Mouse (Mus musculus): ENCODE results near the gene Cradd. TPM values are rescaled to one million over a fixed set of nuclear protein-coding genes. Genes with fewer than 3 reads are reported as not detected.

Gene Cradd
- polyA plus RNA-seq, 1 experiment from 2014 or later, result 15.6 TPM

- no peak for DNase-seq
- ATAC-seq (ENCODE audit: insufficient read depth), result no peak
- H3K4me2 ChIP-seq, result no peak overlapping the region
- H3K9me3 ChIP-seq (ENCODE audit: low read depth, low read length), result no peaks in the 10 kb centered on the region
- no peak overlapping the region for H3K9ac ChIP-seq
- no peaks in the 10 kb centered on the region for H3K4me1 ChIP-seq (ENCODE audit: insufficient read depth)
- H3K27ac ChIP-seq (ENCODE audit: low read depth), result no peak overlapping the region
- H3K27me3 ChIP-seq (ENCODE audit: insufficient read depth, low read length), result no peaks in the 10 kb centered on the region
- no peak for TF ChIP-seq CTCF (IDR thresholded peaks at IDR 0.05; ENCODE audit: low read depth)
- 77% methylated on average over 7 of the region's 7 CpGs for WGBS
- H3K36me3 ChIP-seq (ENCODE audit: insufficient read depth), result no peaks in the 10 kb centered on the region
- H3K4me3 ChIP-seq (ENCODE audit: low read depth, low read length), result no peak overlapping the region
These were observed 113.1 kb downstream of the Cradd start for GRCm38 (mm10) chr10:95210664-95211372.

DNA sequence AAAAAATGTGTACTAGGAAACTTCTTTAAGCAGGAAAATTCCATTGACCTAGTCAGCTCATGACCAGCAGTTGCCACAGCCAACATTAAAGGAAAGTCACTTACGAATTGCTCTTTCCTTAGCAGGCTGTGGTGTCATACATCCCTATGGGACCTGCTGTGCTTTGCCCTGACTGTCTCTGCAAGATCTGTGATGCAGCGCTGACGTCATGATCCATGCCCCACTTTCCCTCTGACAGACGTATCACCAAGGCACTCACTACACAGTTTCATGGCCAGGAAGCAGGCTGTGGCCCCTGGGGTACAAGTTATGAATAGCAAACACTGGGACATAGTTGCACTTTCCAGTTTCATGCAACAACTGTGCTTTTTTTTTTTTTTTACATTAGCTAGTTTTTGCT, 113.8 kb downstream of the Cradd start:
- DNase-seq (no peak), ATAC-seq (ENCODE audit: insufficient read depth) (no peak)
- WGBS, result 71% methylated on average over 4 of the region's 4 CpGs
- TF ChIP-seq CTCF (IDR thresholded peaks at IDR 0.05; ENCODE audit: low read depth), result no peak
- Histone ChIP-seq H3K4me3 (ENCODE audit: low read depth, low read length) (no peak overlapping the region), H3K4me1 (ENCODE audit: insufficient read depth) (no peaks in the 10 kb centered on the region), H3K27me3 (ENCODE audit: insufficient read depth, low read length) (no peaks in the 10 kb centered on the region), H3K27ac (ENCODE audit: low read depth) (no peak overlapping the region), H3K36me3 (ENCODE audit: insufficient read depth) (no peaks in the 10 kb centered on the region), H3K4me2 (no peak overlapping the region), H3K9me3 (ENCODE audit: low read depth, low read length) (no peaks in the 10 kb centered on the region), H3K9ac (no peak overlapping the region)

- no peak overlapping the region for H3K4me2 ChIP-seq
- no peak overlapping the region for H3K27ac ChIP-seq (ENCODE audit: low read depth)
- no peak overlapping the region for H3K9ac ChIP-seq
- H3K27me3 ChIP-seq (ENCODE audit: insufficient read depth, low read length), result no peaks in the 10 kb centered on the region
- no peak for TF ChIP-seq CTCF (IDR thresholded peaks at IDR 0.05; ENCODE audit: low read depth)
- 88% methylated on average over 8 of the region's 8 CpGs for WGBS
- H3K9me3 ChIP-seq (ENCODE audit: low read depth, low read length), result no peaks in the 10 kb centered on the region
- DNase-seq (no peak), ATAC-seq (ENCODE audit: insufficient read depth) (no peak)
- no peaks in the 10 kb centered on the region for H3K4me1 ChIP-seq (ENCODE audit: insufficient read depth)
- H3K4me3 ChIP-seq (ENCODE audit: low read depth, low read length), result no peak overlapping the region
- no peaks in the 10 kb centered on the region for H3K36me3 ChIP-seq (ENCODE audit: insufficient read depth)
These were observed 116.5 kb downstream of the Cradd start for GRCm38 (mm10) chr10:95207423-95207822.

DNA sequence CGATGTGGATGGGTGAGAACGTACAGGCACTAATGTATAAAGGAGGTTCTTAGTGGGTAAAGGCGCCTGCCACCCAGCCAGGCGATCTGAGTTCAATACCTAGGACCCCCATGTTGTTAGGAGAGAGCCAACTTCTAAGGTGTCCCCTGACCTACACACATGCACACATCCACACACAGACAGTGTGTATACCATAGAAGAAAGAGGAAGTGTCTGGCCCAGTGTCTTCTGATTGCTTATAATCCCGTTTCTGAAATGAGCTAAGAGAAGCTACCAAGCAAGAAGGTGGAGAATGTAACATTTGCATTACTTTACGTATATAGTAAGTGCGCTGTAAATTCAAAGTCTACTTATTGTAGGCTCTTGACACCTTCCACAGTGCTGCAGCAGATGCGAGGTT, 122.4 kb downstream of the Cradd start:
- Histone ChIP-seq H3K9me3 (ENCODE audit: low read depth, low read length) (no peaks in the 10 kb centered on the region), H3K4me1 (ENCODE audit: insufficient read depth) (peaks cover 7% of the 10 kb centered on the region; the same call in 1 of the 2 replicates), H3K9ac (no peak overlapping the region), H3K27ac (ENCODE audit: low read depth) (no peak overlapping the region), H3K36me3 (ENCODE audit: insufficient read depth) (no peaks in the 10 kb centered on the region), H3K4me2 (no peak overlapping the region), H3K4me3 (ENCODE audit: low read depth, low read length) (no peak overlapping the region), H3K27me3 (ENCODE audit: insufficient read depth, low read length) (no peaks in the 10 kb centered on the region)
- ATAC-seq (ENCODE audit: insufficient read depth), result no peak
- WGBS, result 85% methylated on average over 8 of the region's 8 CpGs
- TF ChIP-seq CTCF (IDR thresholded peaks at IDR 0.05; ENCODE audit: low read depth), result no peak
- no peak for DNase-seq

GRCm38 (mm10) chr10:95200323-95200722, 123.6 kb downstream of the Cradd start:
- Histone ChIP-seq H3K36me3 (ENCODE audit: insufficient read depth) (no peaks in the 10 kb centered on the region), H3K9me3 (ENCODE audit: low read depth, low read length) (no peaks in the 10 kb centered on the region), H3K27ac (ENCODE audit: low read depth) (peak overlapping the region; percentile 27; the same call in 1 of the 2 replicates), H3K9ac (no peak overlapping the region), H3K4me1 (ENCODE audit: insufficient read depth) (peaks cover 7% of the 10 kb centered on the region; the same call in 1 of the 2 replicates), H3K27me3 (ENCODE audit: insufficient read depth, low read length) (no peaks in the 10 kb centered on the region), H3K4me2 (no peak overlapping the region), H3K4me3 (ENCODE audit: low read depth, low read length) (no peak overlapping the region)
- ATAC-seq (ENCODE audit: insufficient read depth) (no peak), DNase-seq (peak; percentile 79)
- no peak for TF ChIP-seq CTCF (IDR thresholded peaks at IDR 0.05; ENCODE audit: low read depth)
- 42% methylated on average over 7 of the region's 7 CpGs for WGBS

DNA sequence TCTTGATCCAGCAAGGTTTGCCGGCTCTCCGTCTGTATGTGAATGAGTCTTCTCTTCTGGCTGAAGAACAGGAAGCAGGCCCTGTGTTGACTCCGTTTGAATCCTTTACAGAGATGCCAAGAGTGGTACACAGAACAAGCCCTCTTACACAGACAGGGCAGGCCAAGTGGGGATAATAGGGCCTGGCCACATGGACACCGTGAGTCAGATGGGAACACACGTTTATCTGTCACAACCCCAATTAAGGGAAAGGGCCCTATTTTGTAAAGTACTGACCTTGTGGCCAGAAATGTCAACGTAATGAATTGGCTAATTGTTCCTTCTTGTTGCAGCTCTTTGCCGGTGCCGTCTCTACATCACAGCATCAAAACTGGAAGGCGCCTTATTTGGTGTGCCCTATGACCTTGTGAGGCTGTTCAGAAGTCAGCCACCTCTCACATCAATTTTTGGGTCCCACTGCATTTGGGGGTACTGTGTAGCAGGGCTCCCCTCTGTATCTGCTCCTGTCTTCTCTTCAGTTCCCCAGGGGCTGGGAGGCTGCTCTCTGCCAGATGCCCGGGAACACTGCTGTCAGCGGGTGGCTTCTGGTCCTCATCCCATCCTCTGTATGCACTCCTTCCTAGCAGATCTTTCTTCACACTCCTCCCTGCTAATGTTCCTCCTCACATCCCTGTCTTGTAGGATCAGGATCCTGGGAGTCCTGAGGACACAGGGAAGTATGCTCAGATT, 124.2 kb downstream of the Cradd start:
- Histone ChIP-seq H3K4me1 (ENCODE audit: insufficient read depth) (peaks cover 7% of the 10 kb centered on the region; the same call in 1 of the 2 replicates), H3K36me3 (ENCODE audit: insufficient read depth) (no peaks in the 10 kb centered on the region), H3K27ac (ENCODE audit: low read depth) (no peak overlapping the region), H3K9ac (no peak overlapping the region), H3K4me3 (ENCODE audit: low read depth, low read length) (no peak overlapping the region), H3K9me3 (ENCODE audit: low read depth, low read length) (no peaks in the 10 kb centered on the region), H3K27me3 (ENCODE audit: insufficient read depth, low read length) (no peaks in the 10 kb centered on the region), H3K4me2 (no peak overlapping the region)
- no peak for ATAC-seq (ENCODE audit: insufficient read depth)
- no peak for TF ChIP-seq CTCF (IDR thresholded peaks at IDR 0.05; ENCODE audit: low read depth)
- no peak for DNase-seq
- WGBS, result 60% methylated on average over 11 of the region's 11 CpGs

GRCm38 (mm10) chr10:95197377-95197776, 126.6 kb downstream of the Cradd start:
- Histone ChIP-seq H3K27ac (ENCODE audit: low read depth) (peak overlapping the region; percentile 51; the same call in 1 of the 2 replicates), H3K4me3 (ENCODE audit: low read depth, low read length) (no peak overlapping the region), H3K4me1 (ENCODE audit: insufficient read depth) (peaks cover 19% of the 10 kb centered on the region; the same call in 1 of the 2 replicates), H3K27me3 (ENCODE audit: insufficient read depth, low read length) (no peaks in the 10 kb centered on the region), H3K9me3 (ENCODE audit: low read depth, low read length) (no peaks in the 10 kb centered on the region), H3K36me3 (ENCODE audit: insufficient read depth) (no peaks in the 10 kb centered on the region), H3K4me2 (no peak overlapping the region), H3K9ac (no peak overlapping the region)
- DNase-seq (peak; percentile 90), ATAC-seq (ENCODE audit: insufficient read depth) (peak; percentile 58; the same call in 1 of the 2 replicates)
- 41% methylated on average over 8 of the region's 8 CpGs for WGBS
- no peak for TF ChIP-seq CTCF (IDR thresholded peaks at IDR 0.05; ENCODE audit: low read depth)

Data from lung, embryonic 14.5 days (tissue).